Mouse (Mus musculus) liver, adult 2 months (tissue): ENCODE measurements around the gene Brca1. TPM values are rescaled to one million over a fixed set of nuclear protein-coding genes. Genes with fewer than 3 reads are reported as not detected.
"Not testable (repeated sequence)": the region's sequence is repeated elsewhere in the genome, so short reads cannot be mapped to it uniquely, and the experiment has no call there.

Source experiments
- DNase-seq: peaks from one replicate; pipeline ENCODE4 v3.0.0-alpha.2; 2011; ENCODE audit warnings: low read depth, low spot score; ENCODE audit errors: extremely low read depth
- H3K27ac ChIP-seq: fragments of 200-500 bp; replicated peaks from 2 replicates; pipeline ENCODE4 v1.5.1; 2012; ENCODE audit warnings: low read depth, mild to moderate bottlenecking, control low read depth, inconsistent platforms, low read length; ENCODE audit not compliant: insufficient read depth
- H3K27me3 ChIP-seq: fragments of 200-500 bp; 2 replicates; pipeline ENCODE4 v1.6.1; 2012; ENCODE audit warnings: mild to moderate bottlenecking, moderate library complexity, low read length, inconsistent platforms; ENCODE audit not compliant: control insufficient read depth, insufficient read depth
- H3K36me3 ChIP-seq: fragments of 200-500 bp; 2 replicates; pipeline ENCODE4 v1.6.1; 2012; ENCODE audit warnings: low read length, inconsistent platforms; ENCODE audit not compliant: control insufficient read depth, insufficient read depth
- H3K4me1 ChIP-seq: fragments of 200-500 bp; 2 replicates; pipeline ENCODE4 v1.6.1; 2011; ENCODE audit warnings: low read length; ENCODE audit not compliant: control insufficient read depth, insufficient read depth
- H3K4me3 ChIP-seq: fragments of 200-500 bp; 2 replicates; pipeline ENCODE4 v1.5.1; 2011; ENCODE audit warnings: low read depth, mild to moderate bottlenecking, control low read depth, low read length, moderate library complexity; ENCODE audit not compliant: insufficient read depth
- H3K79me2 ChIP-seq: fragments of 200-500 bp; 2 replicates; pipeline ENCODE4 v1.6.1; 2012; ENCODE audit warnings: inconsistent platforms, mild to moderate bottlenecking, low read length, moderate library complexity; ENCODE audit not compliant: control insufficient read depth, insufficient read depth
- H3K9ac ChIP-seq: fragments of 200-500 bp; 2 replicates; pipeline ENCODE4 v1.6.1; 2012; ENCODE audit warnings: low read depth, mild to moderate bottlenecking, control low read depth, inconsistent platforms, low read length
- CTCF ChIP-seq: fragments of 200-500 bp; IDR thresholded peaks from 2 replicates; pipeline ENCODE4 v1.5.1; 2011; ENCODE audit warnings: low read depth, low read length, control low read depth
- POLR2A ChIP-seq: fragments of 200-500 bp; IDR thresholded peaks from 2 replicates; pipeline ENCODE4 v1.6.1; 2011; ENCODE audit warnings: low read length, control low read depth; ENCODE audit not compliant: insufficient read depth; ENCODE audit errors: extremely low read depth
- WGBS: fragments of 180-500 bp; shearing (Covaris S2); methylation state at CpG from one replicate; pipeline ENCODE4 v1.1.7; 2018; 5-methylcytosine and 5-hydroxymethylcytosine counted together
- polyA plus RNA-seq: library from polyadenylated mRNA; depleted of rRNA; stranded (reverse); fragments of >200 nt; gene quantifications from 2 replicates; pipeline ENCODE4 v1.2.3, GENCODE M21; 2012
- total RNA-seq: library from RNA; depleted of rRNA; stranded (reverse); fragments of >200 nt; gene quantifications from 2 replicates; pipeline ENCODE4 v1.2.3, GENCODE M21; 2014

The Brca1 gene
- total and polyA plus RNA-seq, 2 experiments: 0.18 to 3.3 TPM

GRCm38 (mm10) chr11:101587676-101588075 is 35.9 kb upstream of the Brca1 start:
- H3K27me3 ChIP-seq: no peaks in the 10 kb centered on the region
- peaks cover 3% of the 10 kb centered on the region for H3K4me1 ChIP-seq
- no peaks in the 10 kb centered on the region for H3K79me2 ChIP-seq
- no peak overlapping the region for H3K27ac ChIP-seq
- no peak overlapping the region for H3K4me3 ChIP-seq
- 62% methylated on average over 10 of the region's 10 CpGs for WGBS
- peaks cover 44% of the 10 kb centered on the region for H3K36me3 ChIP-seq
- DNase-seq: peak; percentile 68
- TF ChIP-seq CTCF (no peak), POLR2A (no peak)
- H3K9ac ChIP-seq: no peak overlapping the region

- Histone ChIP-seq H3K36me3 (peaks cover 46% of the 10 kb centered on the region), H3K27me3 (no peaks in the 10 kb centered on the region), H3K9ac (no peak overlapping the region), H3K79me2 (no peaks in the 10 kb centered on the region), H3K4me1 (peaks cover 13% of the 10 kb centered on the region), H3K27ac (peak overlapping the region; percentile 10), H3K4me3 (no peak overlapping the region)
- DNase-seq: no peak
- WGBS: 49% methylated on average over 4 of the region's 4 CpGs
- TF ChIP-seq POLR2A (no peak), CTCF (no peak)
Observed at GRCm38 (mm10) chr11:101585805-101586204, 34.0 kb upstream of the Brca1 start.

DNA sequence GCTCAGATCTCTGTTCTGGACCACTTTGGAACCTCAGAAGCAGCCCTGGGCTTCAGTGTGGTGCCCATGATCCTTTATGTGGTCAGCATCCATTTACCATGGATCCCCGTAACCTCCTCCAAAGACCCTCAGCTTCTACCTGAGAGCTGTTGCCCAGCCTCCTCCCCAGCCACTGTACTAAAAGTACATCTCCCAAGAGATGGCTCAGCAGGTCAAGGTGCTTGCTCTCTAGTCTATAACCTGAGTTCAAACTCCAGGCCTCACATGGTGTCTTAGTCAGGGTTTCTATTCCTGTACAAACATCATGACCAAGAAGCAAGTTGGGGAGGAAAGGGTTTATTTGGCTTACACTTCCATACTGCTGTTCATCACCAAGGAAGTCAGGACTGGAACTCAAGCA is 33.3 kb upstream of the Brca1 start:
- 100% methylated on average over 1 of the region's 1 CpGs for WGBS
- not testable (repeated sequence) for H3K9ac ChIP-seq, DNase-seq, H3K79me2 ChIP-seq, H3K4me3 ChIP-seq, H3K27me3 ChIP-seq
- Histone ChIP-seq H3K4me1 (peaks cover 13% of the 10 kb centered on the region), H3K27ac (0 out of 2 replicates have a peak overlapping the region, but pooled peaks have one; percentile 16), H3K36me3 (peaks cover 46% of the 10 kb centered on the region)

DNA sequence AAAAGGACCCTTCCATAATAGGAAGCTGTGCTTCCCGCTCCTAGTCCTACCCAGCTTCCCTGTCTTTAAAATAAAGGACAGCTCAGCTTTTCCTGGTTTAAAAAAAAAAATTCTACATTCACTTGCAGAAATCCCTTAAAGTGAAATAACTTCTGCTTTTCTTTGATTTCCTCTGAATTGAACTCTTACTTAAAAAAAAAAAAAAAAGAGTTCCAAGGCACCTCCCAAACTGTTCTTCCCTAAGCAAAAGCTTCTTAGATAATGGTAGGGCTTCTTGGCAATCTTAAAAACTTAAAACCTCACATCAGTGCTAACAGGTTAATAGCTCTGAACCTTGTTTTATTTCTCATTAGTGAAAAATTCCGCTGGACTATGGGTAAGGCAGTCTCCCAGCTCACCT is 31.4 kb upstream of the Brca1 start:
- Histone ChIP-seq H3K27ac (peak overlapping the region; percentile 12), H3K4me1 (peaks cover 10% of the 10 kb centered on the region), H3K9ac (peak overlapping the region; percentile 10; the same call in 1 of the 2 replicates), H3K27me3 (no peaks in the 10 kb centered on the region), H3K79me2 (no peaks in the 10 kb centered on the region), H3K4me3 (no peak overlapping the region), H3K36me3 (peaks cover 55% of the 10 kb centered on the region)
- TF ChIP-seq CTCF (no peak), POLR2A (no peak)
- WGBS: 79% methylated on average over 2 of the region's 2 CpGs
- DNase-seq: no peak

DNA sequence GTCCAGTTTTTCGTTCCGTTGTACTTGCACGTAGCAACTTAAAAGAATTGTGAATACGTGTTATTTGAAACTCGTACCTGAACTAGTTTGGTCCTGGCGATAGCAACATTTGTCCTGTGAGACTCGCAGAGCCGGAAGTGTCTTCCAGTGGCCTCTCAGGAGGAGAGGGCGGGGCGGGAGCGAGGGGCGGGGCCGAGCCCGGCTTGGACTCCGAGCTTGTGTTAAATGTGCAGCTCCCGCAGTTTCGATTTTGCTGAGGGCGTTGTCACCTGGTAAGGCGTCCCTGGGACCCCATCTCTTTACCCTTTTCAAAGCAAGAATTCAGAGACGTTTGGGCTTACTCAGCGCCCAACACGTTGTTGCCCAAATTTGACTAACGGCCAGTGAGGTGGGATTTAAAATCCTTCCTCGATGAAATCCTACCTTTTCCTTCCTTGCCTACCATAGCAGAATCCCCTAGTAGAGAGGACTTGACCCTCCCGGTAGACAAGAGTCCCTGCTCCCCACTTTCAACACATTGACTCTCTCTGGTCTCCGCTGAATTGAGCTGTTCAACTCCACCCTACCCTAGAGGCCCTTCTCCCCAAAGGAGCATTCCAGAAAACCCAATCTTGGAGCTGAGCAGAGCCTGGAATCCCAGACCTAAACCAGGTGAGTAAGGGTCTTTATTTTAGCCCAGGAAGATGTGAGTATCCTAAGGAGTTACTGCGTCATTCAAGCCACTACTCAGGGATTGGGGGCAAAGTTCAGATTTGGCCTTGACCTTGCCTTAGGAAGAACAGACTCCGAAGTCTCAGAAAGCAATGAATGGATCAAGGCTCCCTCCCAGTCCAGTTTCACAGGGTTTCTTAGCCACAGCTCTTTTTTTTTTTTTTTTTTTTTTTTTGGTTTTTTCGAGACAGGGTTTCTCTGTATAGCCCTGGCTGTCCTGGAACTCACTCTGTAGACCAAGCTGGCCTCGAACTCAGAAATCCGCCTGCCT is 30.6 kb upstream of the Brca1 start, which contains the start of gene Tmem106a:
Tmem106a (plus strand) TSS at position 189 of the 982 bp plus-strand sequence.
- no peaks in the 10 kb centered on the region for H3K79me2 ChIP-seq
- H3K4me3 ChIP-seq: peak within 1 kb of the TSS; percentile 45
- 14% methylated on average over 30 of the region's 31 CpGs for WGBS
- H3K4me1 ChIP-seq: peaks cover 10% of the 10 kb centered on the region
- DNase-seq: peak; percentile 81
- H3K27me3 ChIP-seq: no peaks in the 10 kb centered on the region
- H3K27ac ChIP-seq: peak within 1 kb of the TSS; percentile 89
- 0 out of 2 replicates have a peak, but pooled peaks have one; percentile 10 for TF ChIP-seq POLR2A
- TF ChIP-seq CTCF: no peak
- H3K36me3 ChIP-seq: peaks cover 64% of the 10 kb centered on the region
- H3K9ac ChIP-seq: peak within 1 kb of the TSS; percentile 54
